Mouse (Mus musculus) left cerebral cortex, postnatal 14 days (tissue): ENCODE measurements at regions not wholly inside any gene's neighbourhood (a gene's known extent, or its start where the extent isn't known, plus 50 kb on each side); places are given as distances from the start of the nearest gene placed in this dataset.
A peak's percentile ranks its signal among the peaks of the same experiment; 100 is the strongest.

ENCODE experiments used
- DNase-seq, 2 experiments: peaks; one replicate each; pipeline ENCODE4 v3.0.0; 2021 to 2022; ENCODE audit warnings: low spot score in 2 of 2, mixed read lengths in 1 of 2
- intact Hi-C: fragments of 180-260 bp; cut with DNase I; formaldehyde crosslinking; loops from one replicate; pipeline ENCODE4 v1.15.1; 2025

GRCm38 (mm10) chr5:50626648-50627047 lies 567.8 kb upstream of the Adgra3 start:
- intact Hi-C loops, result no loop called here
- DNase-seq, result peak; percentile 51 to 54

GRCm38 (mm10) chr5:50624206-50624605 lies 565.4 kb upstream of the Adgra3 start:
- intact Hi-C loops, result no loop called here
- no peak for DNase-seq
